Mouse (Mus musculus) duodenum, adult 2 months (tissue): Measurements from ENCODE around the gene BC005537. TPM values are rescaled to one million over a fixed set of nuclear protein-coding genes. Genes with fewer than 3 reads are reported as not detected.

Source experiments
- polyA plus RNA-seq: library from polyadenylated mRNA; depleted of rRNA; stranded (reverse); fragments of >200 nt; gene quantifications from 2 replicates; pipeline ENCODE4 v1.2.3, GENCODE M21; 2012; ENCODE audit warnings: low replicate concordance; rRNA removed

Gene BC005537
- 17.6 and 26.0 TPM in 2 replicates for polyA plus RNA-seq

DNA sequence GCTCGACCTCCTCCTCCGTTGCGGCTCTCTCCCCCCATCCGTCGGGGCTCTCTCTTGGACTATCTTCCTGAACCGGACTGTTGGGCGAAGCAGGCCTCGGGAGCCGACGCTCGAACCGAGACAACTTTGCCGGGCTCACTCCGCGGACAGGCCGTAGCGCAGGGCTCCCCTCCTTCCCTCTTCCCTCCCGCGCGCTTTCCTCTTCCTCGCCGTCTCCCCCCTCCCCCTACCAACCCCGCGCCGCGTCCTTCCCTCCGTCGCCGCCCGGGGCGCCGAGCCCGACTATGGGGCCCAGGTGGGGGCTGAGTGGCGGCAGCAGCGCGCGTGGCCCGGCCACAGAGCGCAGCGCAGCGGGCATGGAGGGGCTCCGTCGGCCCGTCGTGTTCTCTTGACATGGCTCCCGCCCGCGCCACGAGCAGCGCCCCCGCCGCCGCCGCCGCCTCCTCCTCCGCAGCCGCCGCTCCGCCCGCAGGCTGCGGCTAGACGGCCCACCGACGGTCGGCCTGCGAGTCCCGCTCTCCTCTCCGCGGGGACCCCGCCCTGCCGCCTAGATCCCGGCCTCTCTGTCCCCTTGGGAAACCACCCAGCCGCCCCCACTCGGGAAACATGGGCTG lies at the start of gene BC005537:
BC005537 (plus strand) TSS at position 350 of the 614 bp plus-strand sequence.

DNA sequence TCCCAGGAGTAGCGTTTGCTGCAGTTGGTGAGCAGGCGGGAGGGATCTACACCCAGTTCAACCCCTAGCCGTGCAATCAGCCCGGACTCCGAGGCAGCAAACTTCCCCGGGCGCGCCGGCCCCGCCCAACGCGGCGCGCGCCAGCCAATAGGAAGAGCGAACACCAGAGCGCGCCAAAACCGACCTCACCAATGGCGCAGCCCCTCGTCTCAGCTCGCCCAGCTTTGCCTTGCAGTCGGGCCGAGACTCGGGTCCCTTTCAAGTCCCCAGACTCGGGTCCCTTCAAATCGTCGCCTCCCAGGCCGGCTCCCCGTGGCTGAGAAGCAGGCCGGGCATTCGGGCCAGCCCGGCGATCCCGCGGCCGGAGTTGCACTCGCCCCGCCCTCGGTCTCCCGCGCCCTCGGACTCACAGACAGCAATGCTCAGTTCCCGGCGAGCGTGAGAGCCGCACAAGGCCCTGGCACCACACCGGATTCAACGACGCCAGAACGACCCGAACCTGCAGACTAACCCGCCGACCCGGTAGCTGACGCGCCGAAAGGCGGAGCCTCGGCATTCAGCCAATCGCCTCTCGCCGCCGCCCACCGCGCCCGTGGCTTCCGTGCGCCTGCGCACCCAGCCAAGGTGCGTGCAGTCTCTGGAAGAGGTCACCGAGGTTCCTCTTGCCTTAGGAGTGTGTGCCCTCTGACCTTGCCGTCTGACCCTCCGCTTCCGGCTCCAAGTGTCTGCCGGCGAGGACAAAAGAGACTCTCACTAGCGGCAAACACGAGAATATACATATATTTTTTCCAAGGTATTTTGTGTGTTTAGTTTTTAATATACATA lies 39.8 kb upstream of the BC005537 start, which contains the start of gene Gmnn:
Gmnn (minus strand) TSS at position 521 of the 825 bp plus-strand sequence.

DNA sequence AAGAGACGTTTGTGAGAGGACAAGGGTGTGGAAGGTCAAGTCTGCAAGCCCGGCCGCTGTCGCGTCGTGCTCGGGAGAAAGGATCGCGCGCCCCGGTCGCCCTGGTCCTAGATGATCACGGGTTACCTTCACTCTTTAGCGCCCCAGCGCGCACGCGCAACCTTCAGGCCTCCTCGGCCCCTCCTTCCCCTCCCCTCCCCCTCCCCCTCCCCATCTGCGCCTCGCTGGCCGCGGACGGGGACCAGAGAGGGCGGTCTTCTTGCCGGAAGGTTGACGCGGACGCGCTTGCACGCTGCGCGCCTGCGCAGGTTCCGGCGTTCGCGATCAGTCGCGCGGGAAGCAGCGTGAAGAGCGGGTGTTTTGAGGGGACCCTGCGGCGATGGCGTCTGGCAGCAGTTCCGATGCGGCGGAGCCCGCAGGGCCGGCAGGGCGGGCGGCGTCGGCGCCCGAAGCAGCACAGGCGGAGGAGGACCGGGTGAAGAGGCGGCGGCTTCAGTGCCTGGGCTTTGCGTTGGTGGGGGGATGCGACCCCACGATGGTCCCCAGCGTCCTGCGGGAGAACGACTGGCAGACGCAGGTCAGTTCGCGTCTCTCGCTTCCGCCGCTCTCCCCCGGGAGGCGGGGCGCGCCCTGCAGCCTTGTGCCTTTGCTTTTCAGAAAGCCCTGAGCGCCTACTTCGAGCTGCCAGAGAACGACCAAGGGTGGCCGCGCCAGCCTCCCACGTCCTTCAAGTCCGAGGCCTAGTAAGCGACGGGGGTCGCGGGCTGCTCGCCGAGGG lies 30.1 kb downstream of the BC005537 start, which contains the start of the genes Acot13 and Tdp2:
Acot13 (minus strand) TSS at position 188 of the 778 bp plus-strand sequence.
Tdp2 (plus strand) TSS at position 327 of the 778 bp plus-strand sequence.

DNA sequence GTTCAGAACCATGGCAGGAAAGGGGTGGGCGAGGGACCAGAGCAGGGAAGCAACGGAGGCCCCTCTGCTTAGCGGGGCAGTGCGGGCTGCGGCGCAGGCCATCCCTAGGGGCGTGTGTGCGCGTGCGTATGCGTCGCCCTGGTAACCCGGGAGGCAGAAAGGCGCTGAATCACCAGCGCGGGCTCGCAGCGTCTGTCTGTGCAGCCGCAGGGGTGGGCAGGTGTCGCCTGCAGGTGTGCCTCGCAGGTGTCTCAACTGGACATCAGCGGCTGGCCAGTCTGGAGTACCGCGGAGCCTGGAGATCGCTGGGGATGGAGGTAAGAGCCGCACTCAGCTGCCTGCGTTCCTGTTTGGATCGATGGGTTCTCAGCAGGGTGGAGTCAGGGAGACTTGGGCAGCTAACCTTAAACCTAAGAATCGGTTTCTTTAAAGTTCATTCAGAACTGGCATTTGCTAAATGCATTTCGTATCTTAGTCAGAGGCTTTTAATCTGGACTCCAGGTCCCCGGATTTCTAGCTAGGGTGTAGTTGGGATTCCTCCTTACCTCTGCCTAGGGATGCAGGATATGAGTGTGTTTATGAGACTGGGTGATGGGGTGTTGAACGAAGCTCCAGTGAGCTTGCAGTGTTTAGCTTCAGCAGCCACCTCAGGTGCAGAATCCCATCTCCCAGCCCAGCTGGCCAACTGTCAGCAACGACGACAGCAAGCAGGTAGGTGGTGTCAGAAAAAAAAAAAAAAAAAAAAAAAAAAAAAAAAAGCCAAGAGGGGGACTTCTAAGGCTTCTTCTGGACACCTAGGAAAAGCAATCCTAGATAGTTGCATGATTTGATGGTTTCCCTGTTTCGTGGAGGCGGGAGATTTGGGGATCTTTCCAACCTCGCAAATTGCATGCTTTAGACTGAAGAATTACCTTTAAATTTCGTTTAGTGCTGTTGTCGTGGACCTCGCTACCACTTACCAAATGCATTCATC lies 43.8 kb downstream of the BC005537 start, which contains the start of gene D130043K22Rik:
D130043K22Rik (plus strand) TSS at position 153 of the 973 bp plus-strand sequence.

Other genes with a start within 250 kb of the BC005537 start
- gene Ripor2, start 219.5 kb upstream of the BC005537 start, polyA plus RNA-seq: 0.78 and 1.2 TPM in 2 replicates
- gene Armh2, start 60.4 kb upstream of the BC005537 start, polyA plus RNA-seq: not detected in 2 replicates
- 1.2 and 1.3 TPM in 2 replicates for gene Gmnn, start 39.7 kb upstream of the BC005537 start, polyA plus RNA-seq
- 53.5 and 58.7 TPM in 2 replicates for gene Acot13, start 29.9 kb downstream of the BC005537 start, polyA plus RNA-seq
- 11.5 and 26.3 TPM in 2 replicates for gene Tdp2, start 30.0 kb downstream of the BC005537 start, polyA plus RNA-seq
- 1.7 and 2.6 TPM in 2 replicates for gene D130043K22Rik, start 43.5 kb downstream of the BC005537 start, polyA plus RNA-seq
- gene Aldh5a1, start 136.0 kb downstream of the BC005537 start, polyA plus RNA-seq: 9.1 and 12.2 TPM in 2 replicates
- gene Gpld1, start 141.5 kb downstream of the BC005537 start, polyA plus RNA-seq: 1.8 and 2.4 TPM in 2 replicates
- 11.3 and 12.8 TPM in 2 replicates for gene Mrs2, start 218.7 kb downstream of the BC005537 start, polyA plus RNA-seq